Mouse (Mus musculus): ENCODE data around the gene Mchr1.

Gene Mchr1

DNA sequence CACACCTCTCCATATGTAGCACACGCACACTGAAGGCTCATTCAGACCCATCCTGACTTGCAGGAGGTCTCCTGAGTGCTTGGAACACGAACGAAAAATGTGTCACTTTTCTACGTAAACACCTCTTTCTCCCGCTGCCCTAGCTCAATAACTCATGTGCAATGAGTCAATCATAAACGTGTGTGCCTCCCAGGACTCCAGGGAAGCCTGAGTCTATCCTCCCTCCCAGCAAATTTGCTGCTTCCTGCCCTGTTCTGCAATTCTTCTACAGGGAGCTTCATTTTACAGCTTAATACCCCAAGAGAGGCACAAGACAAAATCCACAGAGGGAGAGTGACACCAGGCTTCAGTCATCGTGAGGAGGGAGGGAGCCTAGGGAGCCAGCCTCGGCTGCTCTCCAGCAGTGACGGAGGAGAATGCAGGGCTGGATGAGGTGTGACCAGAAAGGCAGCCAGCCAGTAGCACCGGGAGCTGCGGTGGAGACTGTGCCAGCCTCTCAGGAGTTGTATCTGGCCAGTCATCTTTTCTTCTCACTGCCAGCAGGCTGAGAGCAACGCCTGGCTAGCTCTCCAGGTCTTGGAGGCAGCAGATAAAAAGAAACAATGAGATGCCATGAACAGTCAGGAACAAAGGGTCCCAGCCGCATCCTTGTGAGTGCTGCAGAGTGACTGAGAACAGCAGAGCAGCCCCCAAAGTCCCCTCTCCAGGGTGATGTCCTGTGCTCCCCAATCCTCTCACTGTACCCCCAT lies 37.2 kb downstream of the Mchr1 start:
- DNase-seq (ENCODE audit: low spot score in 2 of 2): peak in 1 of 2 experiments; percentile 24

DNA sequence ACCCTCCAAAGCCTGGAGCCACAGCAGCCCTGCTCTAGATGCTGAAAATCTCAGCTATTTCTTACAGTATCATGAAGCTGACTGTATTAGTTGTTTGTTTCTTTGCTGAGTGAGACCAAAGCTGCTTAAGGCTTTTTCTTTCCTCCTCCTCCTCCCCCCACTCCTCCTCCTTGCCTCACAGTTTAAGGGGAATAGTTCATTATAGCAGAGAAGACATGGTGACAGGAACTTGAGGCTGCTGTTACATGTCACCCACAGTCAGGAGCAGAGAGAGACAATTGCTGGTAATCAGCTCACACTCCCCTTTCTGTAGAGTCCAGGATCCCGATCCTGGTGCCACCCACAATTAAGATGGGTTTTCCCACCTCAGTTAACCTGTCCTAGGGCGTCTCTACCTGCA lies 38.1 kb downstream of the Mchr1 start:
- DNase-seq (ENCODE audit: low spot score in 2 of 2): no peak

DNA sequence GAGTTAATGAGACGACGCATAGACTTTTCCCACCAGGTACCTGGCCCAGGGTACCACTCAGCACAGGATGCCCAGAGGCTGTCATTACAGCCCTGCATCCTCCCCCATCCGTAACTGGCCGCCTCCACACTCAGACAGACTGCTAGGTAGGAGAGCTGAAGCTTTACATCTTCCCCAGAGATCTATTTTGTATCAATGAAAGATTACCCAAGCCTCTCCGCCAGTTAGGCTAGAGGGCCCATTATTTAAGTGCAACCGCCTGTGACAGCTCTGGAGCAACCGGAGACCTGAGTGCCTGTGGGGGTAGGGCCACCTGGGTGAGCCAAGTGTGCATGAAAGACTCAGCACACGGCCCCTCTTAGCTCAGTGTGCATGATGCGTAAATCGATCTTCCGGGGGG lies 42.6 kb downstream of the Mchr1 start:
- DNase-seq (ENCODE audit: low spot score in 2 of 2): no peak

DNA sequence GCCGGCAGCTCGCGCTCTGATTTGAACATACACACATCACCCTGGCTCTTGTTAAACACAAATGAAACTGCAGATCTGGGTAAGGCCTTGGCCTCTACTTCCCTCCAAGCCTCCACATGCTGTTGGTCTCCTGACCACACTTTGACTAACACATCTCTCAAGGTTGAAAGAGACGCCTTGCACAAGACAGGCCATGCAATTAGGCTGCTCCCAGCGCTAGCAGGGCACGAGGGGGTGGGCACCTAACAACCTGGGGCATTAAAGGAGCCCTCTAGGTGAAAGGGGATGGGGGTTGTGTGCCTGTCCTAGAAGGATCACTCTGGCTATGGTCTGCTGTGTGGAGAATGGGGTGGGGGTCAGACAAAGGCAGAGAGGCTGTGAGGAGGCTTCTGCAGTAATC lies 43.4 kb downstream of the Mchr1 start:
- no peak for DNase-seq (ENCODE audit: low spot score in 2 of 2)

DNA sequence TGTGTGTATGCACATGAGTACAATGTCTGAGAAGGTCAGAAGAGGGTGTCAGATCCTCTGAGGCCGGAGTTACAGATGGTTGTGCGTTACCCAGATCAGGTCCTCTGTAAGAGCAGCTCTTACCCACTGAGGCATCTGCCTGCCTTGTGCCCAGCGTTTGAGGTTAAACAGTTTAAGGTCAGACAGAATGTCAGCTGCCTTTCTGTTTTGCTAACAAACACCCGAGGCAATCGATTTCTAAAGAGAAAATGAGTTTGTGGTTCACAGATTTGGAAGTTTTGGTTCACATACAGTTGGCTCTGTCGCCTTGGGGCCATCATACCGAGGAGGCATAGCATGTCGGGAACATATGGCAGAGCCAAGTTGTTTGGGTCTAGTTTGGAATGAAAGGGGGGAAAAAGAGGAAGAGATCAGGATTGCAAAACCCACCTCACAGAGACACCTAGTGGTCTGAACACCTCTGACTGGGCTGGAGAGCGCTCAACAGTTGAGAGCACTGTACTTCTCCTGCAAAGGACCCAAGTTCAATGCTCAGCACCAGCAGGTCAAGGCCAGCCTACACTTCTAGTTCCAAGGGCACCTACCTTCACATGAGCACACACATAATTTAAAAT lies 48.9 kb downstream of the Mchr1 start:
- DNase-seq (ENCODE audit: low spot score in 2 of 2): no peak

Data from urinary bladder, postnatal 4 days (tissue).